Mouse (Mus musculus) embryonic facial prominence, embryonic 12.5 days (tissue): ENCODE data around the gene Olfr948. TPM values are rescaled to one million over a fixed set of nuclear protein-coding genes. Genes with fewer than 3 reads are reported as not detected.

Experiments
- ATAC-seq: fragments of 200-750 bp; cut with Nextera tagmentation; 2 replicates; pipeline ENCODE4 v1.8.0; 2017; ENCODE audit not compliant: insufficient number of reproducible peaks, insufficient read depth, low FRiP score, low TSS enrichment
- H3K27ac ChIP-seq: fragments of 300-500 bp; sonication (generic); 2 replicates; pipeline ENCODE4 v1.5.1; 2016; ENCODE audit warnings: mild to moderate bottlenecking
- H3K27me3 ChIP-seq: fragments of 300-500 bp; sonication (generic); 2 replicates; pipeline ENCODE4 v1.6.1; 2016; ENCODE audit warnings: mild to moderate bottlenecking, moderate library complexity
- H3K36me3 ChIP-seq: fragments of 300-500 bp; sonication (generic); 2 replicates; pipeline ENCODE4 v1.6.1; 2016; ENCODE audit warnings: mild to moderate bottlenecking
- H3K4me1 ChIP-seq: fragments of 300-500 bp; sonication (generic); 2 replicates; pipeline ENCODE4 v1.6.1; 2016
- H3K4me2 ChIP-seq: fragments of 300-500 bp; sonication (generic); replicated peaks from 2 replicates; pipeline ENCODE4 v1.6.1; 2016; ENCODE audit warnings: mild to moderate bottlenecking, moderate library complexity
- H3K4me3 ChIP-seq: fragments of 300-500 bp; sonication (generic); 2 replicates; pipeline ENCODE4 v1.5.1; 2016; ENCODE audit warnings: mild to moderate bottlenecking
- H3K9ac ChIP-seq: fragments of 300-500 bp; sonication (generic); 2 replicates; pipeline ENCODE4 v1.6.1; 2016; ENCODE audit warnings: mild to moderate bottlenecking, moderate library complexity
- H3K9me3 ChIP-seq: fragments of 300-500 bp; sonication (generic); 2 replicates; pipeline ENCODE4 v1.6.1; 2016; ENCODE audit warnings: mild to moderate bottlenecking, moderate library complexity
- WGBS: fragments of 180-500 bp; shearing (Covaris S2); methylation state at CpG from one replicate; pipeline ENCODE4 v1.1.7; 2016; 5-methylcytosine and 5-hydroxymethylcytosine counted together
- polyA plus RNA-seq: library from polyadenylated mRNA; unstranded; fragments of >200 nt; fragmentation: Nextera tagmentation; extraction: Ambion mirVana; gene quantifications from 2 replicates; pipeline ENCODE4 v1.2.1, GENCODE M21; 2016

The Olfr948 gene
- polyA plus RNA-seq: not detected in 2 replicates

DNA sequence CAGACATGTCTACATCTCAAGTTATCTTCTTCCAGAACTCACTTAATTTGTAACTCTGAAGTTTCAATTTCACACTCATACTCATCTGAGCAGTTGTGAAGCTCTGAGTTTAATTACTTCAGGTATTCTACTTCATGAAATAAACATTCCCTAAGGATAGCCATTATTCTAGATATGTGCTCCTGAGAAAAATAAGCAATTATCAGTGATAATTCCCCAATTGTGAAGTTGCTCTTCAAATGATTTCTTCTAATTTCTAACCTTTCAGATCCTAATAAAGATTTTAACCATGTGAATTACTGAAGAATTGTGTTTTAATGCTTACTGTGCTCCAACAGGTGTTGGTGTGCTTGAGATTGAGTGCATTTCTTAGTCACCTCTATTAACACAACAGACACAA is at the start of gene Olfr948:
Gene Olfr948 (minus strand): TSS at position 101 of the 400 bp plus-strand sequence.
- no peak for ATAC-seq
- H3K4me1 ChIP-seq: no peaks in the 10 kb centered on the region
- no peaks in the 10 kb centered on the region for H3K27me3 ChIP-seq
- H3K27ac ChIP-seq: no peak within 1 kb of the TSS
- no peaks in the 10 kb centered on the region for H3K9me3 ChIP-seq
- H3K4me3 ChIP-seq: no peak within 1 kb of the TSS
- H3K36me3 ChIP-seq: no peaks in the 10 kb centered on the region
- H3K9ac ChIP-seq: no peak within 1 kb of the TSS
- H3K4me2 ChIP-seq: no peak within 1 kb of the TSS

DNA sequence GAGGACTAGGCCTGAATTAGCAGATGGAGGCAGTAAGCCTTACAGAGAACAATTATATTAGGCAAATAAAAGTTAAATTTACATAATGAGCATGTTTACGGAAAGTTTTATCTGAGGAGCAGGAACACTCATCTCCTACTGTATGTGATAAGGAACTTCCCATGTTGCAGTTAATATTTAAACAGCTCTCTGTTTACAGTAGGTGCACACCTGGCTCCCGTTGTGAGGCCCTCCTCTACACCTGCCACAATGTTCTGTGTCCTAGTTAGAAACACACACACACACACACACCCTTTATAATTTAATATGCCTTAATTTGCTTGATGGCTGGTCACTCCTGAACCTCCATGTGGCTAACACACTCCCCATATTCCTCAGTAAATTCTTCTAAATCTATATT is 38.7 kb downstream of the Olfr948 start:
- H3K27me3 ChIP-seq: no peaks in the 10 kb centered on the region
- H3K9ac ChIP-seq: no peak overlapping the region
- H3K4me1 ChIP-seq: no peaks in the 10 kb centered on the region
- H3K36me3 ChIP-seq: no peaks in the 10 kb centered on the region
- H3K4me2 ChIP-seq: no peak overlapping the region
- no peaks in the 10 kb centered on the region for H3K9me3 ChIP-seq
- no peak overlapping the region for H3K4me3 ChIP-seq
- ATAC-seq: no peak
- 91% methylated on average over 2 of the region's 2 CpGs for WGBS
- H3K27ac ChIP-seq: no peak overlapping the region

DNA sequence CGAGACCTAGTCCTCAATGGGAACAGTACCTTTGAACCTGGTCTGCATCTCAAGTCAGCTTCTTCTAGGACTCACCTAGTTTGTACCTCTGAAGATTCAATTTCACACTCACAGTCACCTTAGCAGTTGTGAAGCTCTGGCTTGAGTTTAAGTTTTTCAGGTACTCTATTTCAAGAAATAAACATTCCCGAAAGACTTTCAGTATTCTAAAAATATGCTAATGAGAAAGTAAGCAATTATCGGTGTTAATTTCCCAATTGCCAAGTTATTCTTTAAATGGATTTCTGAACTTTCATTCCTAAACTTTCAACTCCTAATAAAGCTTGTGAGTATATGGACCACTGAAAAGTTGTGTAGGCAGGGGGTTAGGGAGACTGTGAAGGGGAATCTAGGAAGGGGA is 49.1 kb downstream of the Olfr948 start, which contains the start of gene Olfr945:
Gene Olfr945 (minus strand): TSS at position 101 of the 400 bp plus-strand sequence.
- H3K9me3 ChIP-seq: no peaks in the 10 kb centered on the region
- H3K27me3 ChIP-seq: no peaks in the 10 kb centered on the region
- no peak within 1 kb of the TSS for H3K4me3 ChIP-seq
- no peak within 1 kb of the TSS for H3K4me2 ChIP-seq
- no peaks in the 10 kb centered on the region for H3K36me3 ChIP-seq
- H3K27ac ChIP-seq: no peak within 1 kb of the TSS
- ATAC-seq: no peak
- H3K4me1 ChIP-seq: no peaks in the 10 kb centered on the region
- no peak within 1 kb of the TSS for H3K9ac ChIP-seq
- 83% methylated on average over 3 of the region's 3 CpGs for WGBS

Other genes with a start within 250 kb of the Olfr948 start
- not detected in 2 replicates for gene Olfr938, start 247.2 kb downstream of the Olfr948 start, polyA plus RNA-seq
- gene Olfr27, start 197.9 kb downstream of the Olfr948 start, polyA plus RNA-seq: not detected in 2 replicates
- gene Olfr943, start 159.7 kb downstream of the Olfr948 start, polyA plus RNA-seq: not detected in 2 replicates
- gene Olfr944, start 124.1 kb downstream of the Olfr948 start, polyA plus RNA-seq: not detected in 2 replicates
- not detected in 2 replicates for gene Olfr1537, start 76.1 kb downstream of the Olfr948 start, polyA plus RNA-seq
- not detected in 2 replicates for gene Olfr945, start 49.2 kb downstream of the Olfr948 start, polyA plus RNA-seq
- gene Olfr951, start 61.4 kb upstream of the Olfr948 start, polyA plus RNA-seq: not detected in 2 replicates
- not detected in 2 replicates for gene Olfr952, start 101.1 kb upstream of the Olfr948 start, polyA plus RNA-seq
- not detected in 2 replicates for gene Olfr954, start 130.7 kb upstream of the Olfr948 start, polyA plus RNA-seq
- gene Olfr955, start 145.9 kb upstream of the Olfr948 start, polyA plus RNA-seq: not detected in 2 replicates
- not detected in 2 replicates for gene Olfr44, start 167.9 kb upstream of the Olfr948 start, polyA plus RNA-seq
- gene Olfr957, start 189.8 kb upstream of the Olfr948 start, polyA plus RNA-seq: not detected in 2 replicates
- not detected in 2 replicates for gene Olfr958, start 228.0 kb upstream of the Olfr948 start, polyA plus RNA-seq
- gene Olfr959, start 249.5 kb upstream of the Olfr948 start, polyA plus RNA-seq: not detected in 2 replicates